Mouse (Mus musculus) midbrain, postnatal 0 days (tissue): ENCODE data around the gene Ppa2. TPM values are rescaled to one million over a fixed set of nuclear protein-coding genes. Genes with fewer than 3 reads are reported as not detected.

Experiments used
- ATAC-seq: fragments of 200-750 bp; cut with Nextera tagmentation; 2 replicates; pipeline ENCODE4 v1.8.0; 2017; ENCODE audit warnings: moderate number of reproducible peaks, mild to moderate bottlenecking, moderate TSS enrichment, moderate library complexity; ENCODE audit not compliant: low FRiP score
- DNase-seq: peaks from one replicate; pipeline ENCODE4 v3.0.0-alpha.2; 2015; ENCODE audit warnings: low spot score
- H3K27ac ChIP-seq: fragments of 300-500 bp; sonication (generic); 2 replicates; pipeline ENCODE4 v1.5.1; 2014; ENCODE audit warnings: low read depth, mild to moderate bottlenecking, low read length, mixed read lengths
- H3K27me3 ChIP-seq: fragments of 300-500 bp; sonication (generic); 2 replicates; pipeline ENCODE4 v1.6.1; 2014; ENCODE audit warnings: low read length, control low read depth, mixed read lengths; ENCODE audit not compliant: insufficient read depth
- H3K36me3 ChIP-seq: fragments of 300-500 bp; sonication (generic); 2 replicates; pipeline ENCODE4 v1.6.1; 2014; ENCODE audit warnings: low read length, control low read depth, mixed read lengths; ENCODE audit not compliant: insufficient read depth
- H3K4me1 ChIP-seq: fragments of 300-500 bp; sonication (generic); 2 replicates; pipeline ENCODE4 v1.6.1; 2014; ENCODE audit warnings: mild to moderate bottlenecking, control low read depth, antibody characterized with exemption, low read length, mixed read lengths; ENCODE audit not compliant: insufficient read depth
- H3K4me2 ChIP-seq: fragments of 300-500 bp; sonication (generic); 2 replicates; pipeline ENCODE4 v1.6.1; 2014; ENCODE audit warnings: low read depth, mild to moderate bottlenecking, low read length, mixed read lengths; ENCODE audit not compliant: poor library complexity, severe bottlenecking
- H3K4me3 ChIP-seq: fragments of 300-500 bp; sonication (generic); 2 replicates; pipeline ENCODE4 v1.5.1; 2014; ENCODE audit warnings: low read depth, mild to moderate bottlenecking, low read length, moderate library complexity
- H3K9ac ChIP-seq: fragments of 300-500 bp; sonication (generic); replicated peaks from 2 replicates; pipeline ENCODE4 v1.6.1; 2014; ENCODE audit warnings: mild to moderate bottlenecking, low read length, moderate library complexity, mixed read lengths; ENCODE audit not compliant: poor library complexity, severe bottlenecking
- H3K9me3 ChIP-seq: fragments of 300-500 bp; sonication (generic); 2 replicates; pipeline ENCODE4 v1.6.1; 2016; ENCODE audit warnings: low read length, control low read depth
- CTCF ChIP-seq: IDR thresholded peaks from 2 replicates; pipeline ENCODE4 v1.5.1; 2016; ENCODE audit warnings: antibody characterized with exemption, mild to moderate bottlenecking
- WGBS: fragments of 180-500 bp; shearing (Covaris S2); extraction: QIAGEN DNeasy Blood & Tissue Kit; methylation state at CpG from one replicate; pipeline ENCODE4 v1.1.7; 2014; 5-methylcytosine and 5-hydroxymethylcytosine counted together
- polyA plus RNA-seq: library from polyadenylated mRNA; unstranded; fragments of >200 nt; fragmentation: Nextera tagmentation; extraction: Ambion mirVana; gene quantifications from 2 replicates; pipeline ENCODE4 v1.2.1, GENCODE M21; 2015
- total RNA-seq: library from RNA; depleted of rRNA; stranded (reverse); fragments of >200 nt; gene quantifications from 2 replicates; pipeline ENCODE4 v1.2.3, GENCODE M21; 2014

Gene Ppa2
- total and polyA plus RNA-seq, 2 experiments from 2014 or later, result 33.1 to 99.4 TPM

DNA sequence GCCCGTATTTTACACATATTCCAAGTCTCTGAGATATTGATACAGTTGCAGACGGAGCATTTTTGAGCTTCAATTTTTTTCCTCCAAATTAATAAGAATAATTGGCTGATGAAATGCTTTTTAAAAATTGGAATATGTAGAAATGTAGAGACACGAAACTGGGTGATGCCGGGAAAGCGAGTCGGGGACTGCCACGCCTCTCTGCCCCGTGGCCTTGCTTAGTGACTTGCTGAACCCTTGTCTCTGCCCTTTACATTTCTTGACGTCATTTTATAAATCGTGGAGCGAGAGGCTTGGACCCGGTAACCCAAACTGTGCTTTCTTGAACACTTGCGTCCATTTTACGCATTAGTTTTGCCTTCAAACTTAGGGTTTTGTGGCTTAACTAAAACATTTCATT is 5.1 kb downstream of the Ppa2 start:
- no peak for ATAC-seq
- no peak overlapping the region for H3K27ac ChIP-seq
- 96% methylated on average over 14 of the region's 14 CpGs for WGBS

DNA sequence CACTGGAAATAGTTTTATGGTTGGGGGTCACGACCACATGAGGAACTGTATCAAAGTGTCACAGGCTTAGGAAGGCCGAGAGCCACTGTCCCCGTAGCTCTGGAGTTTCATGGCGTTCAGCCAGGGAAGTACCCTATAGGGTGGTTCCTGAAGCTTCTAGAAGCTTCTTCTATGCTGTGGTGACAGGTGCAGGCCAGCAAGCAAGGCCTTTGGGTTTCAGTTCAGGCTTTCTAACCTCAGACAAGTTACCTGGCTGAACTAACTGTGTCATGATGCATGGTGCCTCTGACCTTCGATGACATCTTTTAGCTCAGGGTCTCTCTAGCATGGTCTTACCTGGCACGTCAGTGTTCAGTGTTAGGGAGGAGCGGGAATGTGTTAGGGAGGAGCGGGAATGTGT is 5.7 kb downstream of the Ppa2 start:
- no peaks in the 10 kb centered on the region for H3K4me1 ChIP-seq
- no peak for ATAC-seq
- H3K4me3 ChIP-seq, result no peak overlapping the region
- no peak overlapping the region for H3K9ac ChIP-seq
- TF ChIP-seq CTCF, result no peak
- 94% methylated on average over 8 of the region's 8 CpGs for WGBS
- DNase-seq, result no peak
- no peaks in the 10 kb centered on the region for H3K27me3 ChIP-seq
- H3K4me2 ChIP-seq, result no peak overlapping the region
- no peaks in the 10 kb centered on the region for H3K36me3 ChIP-seq
- no peak overlapping the region for H3K27ac ChIP-seq
- H3K9me3 ChIP-seq, result no peaks in the 10 kb centered on the region

More for the DNA sequence above, 5.1 kb downstream of the Ppa2 start:
- no peak overlapping the region for H3K4me2 ChIP-seq
- H3K4me3 ChIP-seq, result no peak overlapping the region
- no peaks in the 10 kb centered on the region for H3K36me3 ChIP-seq
- no peaks in the 10 kb centered on the region for H3K27me3 ChIP-seq
- H3K9ac ChIP-seq, result no peak overlapping the region
- no peaks in the 10 kb centered on the region for H3K9me3 ChIP-seq
- no peak for TF ChIP-seq CTCF
- no peak for DNase-seq
- no peaks in the 10 kb centered on the region for H3K4me1 ChIP-seq

DNA sequence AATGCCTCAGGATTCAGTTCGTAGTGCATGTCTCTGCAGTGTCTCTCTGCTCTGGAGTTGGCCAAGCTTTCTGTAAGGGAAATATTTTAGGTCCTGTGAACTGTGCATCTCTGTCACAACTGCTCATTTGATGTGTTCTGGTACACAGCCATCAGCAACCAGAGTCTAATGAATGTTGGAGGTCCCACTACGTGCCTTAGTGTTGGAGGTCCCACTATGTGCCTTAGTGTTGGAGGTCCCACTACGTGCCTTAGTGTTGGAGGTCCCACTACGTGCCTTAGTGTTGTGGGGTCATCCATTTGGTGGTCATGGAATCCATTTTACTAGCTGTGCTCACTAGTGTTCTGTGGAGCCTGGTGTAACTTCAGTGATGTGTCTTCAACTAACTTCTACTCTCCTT is 7.9 kb downstream of the Ppa2 start:
- Histone ChIP-seq H3K9me3 (no peaks in the 10 kb centered on the region), H3K4me3 (no peak overlapping the region), H3K4me1 (no peaks in the 10 kb centered on the region), H3K27me3 (no peaks in the 10 kb centered on the region), H3K9ac (no peak overlapping the region), H3K36me3 (peaks cover 2% of the 10 kb centered on the region; the same call in 1 of the 2 replicates), H3K4me2 (no peak overlapping the region), H3K27ac (no peak overlapping the region)
- 90% methylated on average over 4 of the region's 4 CpGs for WGBS
- TF ChIP-seq CTCF, result no peak
- ATAC-seq (no peak), DNase-seq (no peak)

DNA sequence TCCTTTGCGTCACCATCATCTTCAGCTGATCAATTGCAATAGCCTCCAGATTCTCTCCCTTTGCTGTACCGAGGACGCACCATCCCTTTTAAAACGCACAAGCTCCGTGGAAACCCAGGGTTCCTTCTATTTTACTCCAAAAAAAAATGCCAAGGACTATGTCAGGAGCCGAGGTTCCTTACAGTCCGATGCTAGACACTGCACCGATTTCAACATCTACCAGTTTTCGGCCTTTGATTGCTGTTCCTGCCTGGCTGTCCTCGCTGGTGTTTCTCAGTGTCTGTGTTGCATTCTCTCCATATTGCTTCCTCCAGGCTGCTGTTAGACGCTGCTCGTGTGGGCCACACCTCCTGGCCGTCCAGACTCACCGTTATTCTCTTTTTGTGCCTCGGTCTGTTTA is 8.7 kb downstream of the Ppa2 start:
- no peak for TF ChIP-seq CTCF

DNA sequence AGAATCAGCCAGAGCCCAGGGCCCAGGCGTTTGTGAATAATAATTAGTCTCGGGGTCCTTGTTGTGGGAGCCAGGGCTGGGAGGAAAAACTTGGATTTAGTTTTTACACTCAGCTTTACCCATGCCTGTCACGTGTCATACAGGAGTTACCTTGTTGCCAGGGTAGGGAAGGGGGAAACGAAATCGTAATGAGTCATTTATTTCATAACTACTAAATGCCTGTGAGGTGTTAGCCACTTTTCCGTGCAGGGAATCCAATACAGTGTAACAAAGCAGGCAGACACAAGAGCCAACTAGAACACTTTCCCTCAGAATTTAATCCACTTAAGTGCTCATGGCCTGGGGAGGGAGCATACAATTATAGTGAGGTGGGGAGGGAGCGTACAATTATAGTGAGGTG is 9.9 kb downstream of the Ppa2 start:
- DNase-seq (no peak), ATAC-seq (no peak)
- H3K27me3 ChIP-seq, result no peaks in the 10 kb centered on the region
- WGBS, result 70% methylated on average over 7 of the region's 7 CpGs
- no peak overlapping the region for H3K9ac ChIP-seq
- no peaks in the 10 kb centered on the region for H3K9me3 ChIP-seq
- TF ChIP-seq CTCF, result no peak
- H3K4me2 ChIP-seq, result no peak overlapping the region
- peaks cover 4% of the 10 kb centered on the region; the same call in 1 of the 2 replicates for H3K36me3 ChIP-seq
- H3K4me3 ChIP-seq, result no peak overlapping the region
- no peaks in the 10 kb centered on the region for H3K4me1 ChIP-seq
- H3K27ac ChIP-seq, result no peak overlapping the region

More for the DNA sequence above, 8.7 kb downstream of the Ppa2 start:
- ATAC-seq, result no peak
- Histone ChIP-seq H3K4me2 (no peak overlapping the region), H3K36me3 (peaks cover 2% of the 10 kb centered on the region; the same call in 1 of the 2 replicates), H3K4me3 (no peak overlapping the region), H3K9ac (no peak overlapping the region), H3K27me3 (no peaks in the 10 kb centered on the region), H3K4me1 (no peaks in the 10 kb centered on the region), H3K9me3 (no peaks in the 10 kb centered on the region), H3K27ac (no peak overlapping the region)
- WGBS, result 88% methylated on average over 15 of the region's 15 CpGs
- DNase-seq, result no peak

DNA sequence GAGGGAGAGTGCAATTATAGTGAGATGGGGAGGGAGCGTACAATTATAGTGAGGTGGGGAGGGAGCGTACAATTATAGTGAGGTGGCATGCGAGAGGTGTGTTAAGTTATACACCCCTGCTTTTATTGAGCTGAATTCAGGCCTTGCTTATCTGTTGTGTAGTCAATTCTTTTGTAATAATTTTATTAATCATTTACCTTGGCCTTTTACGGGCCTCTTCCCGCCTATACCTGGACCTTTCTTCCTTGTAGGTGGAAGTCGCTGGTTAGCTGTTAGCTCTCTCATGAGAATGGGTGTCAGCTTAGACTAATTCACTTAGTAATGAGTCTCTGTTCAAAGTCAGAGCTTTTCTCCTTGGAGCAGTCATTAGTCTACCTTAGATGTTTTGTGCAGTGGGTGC is 10.4 kb downstream of the Ppa2 start:
- no peak overlapping the region for H3K4me3 ChIP-seq
- WGBS, result 95% methylated on average over 6 of the region's 6 CpGs

More for the DNA sequence above, 10.4 kb downstream of the Ppa2 start:
- ATAC-seq (no peak), DNase-seq (no peak)
- H3K4me1 ChIP-seq, result no peaks in the 10 kb centered on the region
- H3K4me2 ChIP-seq, result no peak overlapping the region
- H3K27me3 ChIP-seq, result no peaks in the 10 kb centered on the region
- no peak overlapping the region for H3K9ac ChIP-seq
- peaks cover 4% of the 10 kb centered on the region; the same call in 1 of the 2 replicates for H3K36me3 ChIP-seq
- TF ChIP-seq CTCF, result no peak
- H3K9me3 ChIP-seq, result no peaks in the 10 kb centered on the region
- H3K27ac ChIP-seq, result no peak overlapping the region
